Mouse (Mus musculus) embryonic facial prominence, embryonic 10.5 days (tissue): Measurements from ENCODE around the gene Frmd4a. TPM values are rescaled to one million over a fixed set of nuclear protein-coding genes. Genes with fewer than 3 reads are reported as not detected.

ENCODE experiments used
- DNase-seq: peaks from one replicate; pipeline ENCODE4 v3.0.0-alpha.2; 2017; ENCODE audit warnings: low spot score
- H3K27ac ChIP-seq: fragments of 300-500 bp; sonication (generic); replicated peaks from 2 replicates; pipeline ENCODE4 v1.5.1; 2016; ENCODE audit warnings: mild to moderate bottlenecking
- H3K27me3 ChIP-seq: fragments of 300-500 bp; sonication (generic); replicated peaks from 2 replicates; pipeline ENCODE4 v1.6.1; 2016; ENCODE audit warnings: low read depth, mild to moderate bottlenecking; ENCODE audit not compliant: poor library complexity, severe bottlenecking
- H3K36me3 ChIP-seq: fragments of 300-500 bp; sonication (generic); replicated peaks from 2 replicates; pipeline ENCODE4 v1.6.1; 2016; ENCODE audit warnings: mild to moderate bottlenecking, moderate library complexity
- H3K4me1 ChIP-seq: fragments of 300-500 bp; sonication (generic); 2 replicates; pipeline ENCODE4 v1.6.1; 2016
- H3K4me3 ChIP-seq: fragments of 300-500 bp; sonication (generic); 2 replicates; pipeline ENCODE4 v1.5.1; 2016; ENCODE audit warnings: mild to moderate bottlenecking, moderate library complexity
- H3K9me3 ChIP-seq: fragments of 300-500 bp; sonication (generic); 2 replicates; pipeline ENCODE4 v1.6.1; 2016; ENCODE audit warnings: mild to moderate bottlenecking
- WGBS: fragments of 180-500 bp; shearing (Covaris S2); methylation state at CpG from one replicate; pipeline ENCODE4 v1.1.7; 2016; 5-methylcytosine and 5-hydroxymethylcytosine counted together
- polyA plus RNA-seq: library from polyadenylated mRNA; unstranded; fragments of >200 nt; fragmentation: Nextera tagmentation; extraction: Ambion mirVana; gene quantifications from 2 replicates; pipeline ENCODE4 v1.2.1, GENCODE M21; 2016

The Frmd4a gene
- polyA plus RNA-seq, 1 experiment from 2014 or later, result 48.8 TPM

GRCm38 (mm10) chr2:4428407-4428855, 410.9 kb downstream of the Frmd4a start:
- peaks cover 12% of the 10 kb centered on the region for H3K4me1 ChIP-seq
- WGBS, result 71% methylated on average over 7 of the region's 7 CpGs
- no peaks in the 10 kb centered on the region for H3K9me3 ChIP-seq
- no peaks in the 10 kb centered on the region for H3K27me3 ChIP-seq
- no peak overlapping the region for H3K27ac ChIP-seq
- no peak overlapping the region for H3K4me3 ChIP-seq
- peaks cover 34% of the 10 kb centered on the region for H3K36me3 ChIP-seq
- no peak for DNase-seq

GRCm38 (mm10) chr2:4433119-4433518, 415.6 kb downstream of the Frmd4a start:
- Histone ChIP-seq H3K4me1 (peaks cover 26% of the 10 kb centered on the region), H3K27ac (no peak overlapping the region), H3K36me3 (peaks cover 67% of the 10 kb centered on the region), H3K4me3 (no peak overlapping the region), H3K27me3 (no peaks in the 10 kb centered on the region), H3K9me3 (no peaks in the 10 kb centered on the region)
- 49% methylated on average over 4 of the region's 4 CpGs for WGBS
- no peak for DNase-seq

GRCm38 (mm10) chr2:4435051-4435450, 417.5 kb downstream of the Frmd4a start:
- Histone ChIP-seq H3K4me3 (no peak overlapping the region), H3K27me3 (no peaks in the 10 kb centered on the region), H3K36me3 (peaks cover 70% of the 10 kb centered on the region), H3K4me1 (peaks cover 34% of the 10 kb centered on the region), H3K9me3 (no peaks in the 10 kb centered on the region), H3K27ac (no peak overlapping the region)
- no peak for DNase-seq
- 91% methylated on average over 8 of the region's 8 CpGs for WGBS

DNA sequence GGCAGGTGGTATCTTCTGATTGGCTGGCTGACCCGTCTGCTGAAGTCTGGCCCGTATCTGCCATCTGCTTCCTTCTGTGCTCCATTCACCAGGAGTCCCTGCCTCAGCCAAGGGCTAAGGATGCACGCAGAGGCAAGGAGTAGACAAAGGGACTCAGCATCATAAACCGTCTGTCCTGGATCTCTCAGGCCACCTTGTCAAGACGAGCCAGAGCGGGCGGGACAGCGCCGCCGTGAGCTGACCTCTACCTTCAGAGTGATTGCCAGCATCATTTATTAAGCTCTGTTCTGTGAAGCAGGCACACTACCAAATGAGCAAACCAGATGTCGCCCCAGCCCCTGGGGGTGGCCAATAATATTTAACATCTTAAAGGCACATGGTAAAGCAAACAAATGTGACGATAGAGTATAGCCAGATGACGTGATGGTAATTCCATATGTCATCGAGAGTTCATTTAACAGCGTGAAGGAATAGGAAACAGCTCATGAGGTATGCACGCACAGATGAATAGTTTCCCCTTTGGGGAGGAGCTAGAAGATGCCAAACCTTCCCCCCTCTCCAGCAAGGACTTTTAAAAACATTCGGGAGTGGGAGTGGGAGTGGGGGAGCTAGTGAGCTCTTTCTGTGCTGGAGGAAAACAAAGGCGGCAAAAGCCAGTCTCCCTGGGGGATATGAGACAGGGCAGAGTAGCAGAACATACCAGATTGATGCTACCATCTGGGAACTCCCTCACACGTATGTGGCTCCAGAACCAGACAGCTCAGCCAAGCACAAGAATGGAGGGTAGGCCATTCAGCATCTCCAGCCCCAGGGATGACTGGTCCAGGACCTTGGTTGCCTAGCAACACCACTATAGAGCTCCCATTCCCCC, 419.1 kb downstream of the Frmd4a start:
- H3K27me3 ChIP-seq, result no peaks in the 10 kb centered on the region
- no peak overlapping the region for H3K4me3 ChIP-seq
- no peaks in the 10 kb centered on the region for H3K9me3 ChIP-seq
- WGBS, result 79% methylated on average over 19 of the region's 19 CpGs
- peaks cover 41% of the 10 kb centered on the region for H3K4me1 ChIP-seq
- no peak for DNase-seq
- peaks cover 63% of the 10 kb centered on the region for H3K36me3 ChIP-seq
- H3K27ac ChIP-seq, result peak overlapping the region; percentile 63

DNA sequence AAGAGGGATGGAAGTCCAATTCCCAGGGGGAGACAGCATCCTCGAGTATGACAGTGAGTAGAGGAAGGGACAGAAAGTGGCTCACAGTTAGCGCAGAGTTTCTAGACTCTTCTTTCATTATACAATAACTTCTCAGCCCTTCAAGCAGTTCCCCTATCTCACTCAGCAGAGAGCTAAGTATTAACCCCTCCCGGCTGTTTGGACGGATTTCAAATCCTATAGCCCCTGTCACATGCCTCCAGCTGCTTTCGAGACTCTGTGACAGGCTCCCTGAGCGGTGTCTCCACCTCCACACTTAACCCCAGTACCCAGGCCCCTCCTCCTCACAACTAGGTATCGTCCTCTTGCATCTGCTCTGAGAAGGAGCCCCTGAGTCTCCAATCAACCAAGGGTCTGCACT, 421.2 kb downstream of the Frmd4a start:
- Histone ChIP-seq H3K27me3 (no peaks in the 10 kb centered on the region), H3K27ac (no peak overlapping the region), H3K4me1 (peaks cover 26% of the 10 kb centered on the region), H3K9me3 (no peaks in the 10 kb centered on the region), H3K4me3 (no peak overlapping the region), H3K36me3 (peaks cover 46% of the 10 kb centered on the region)
- no peak for DNase-seq
- WGBS, result 69% methylated on average over 7 of the region's 7 CpGs

DNA sequence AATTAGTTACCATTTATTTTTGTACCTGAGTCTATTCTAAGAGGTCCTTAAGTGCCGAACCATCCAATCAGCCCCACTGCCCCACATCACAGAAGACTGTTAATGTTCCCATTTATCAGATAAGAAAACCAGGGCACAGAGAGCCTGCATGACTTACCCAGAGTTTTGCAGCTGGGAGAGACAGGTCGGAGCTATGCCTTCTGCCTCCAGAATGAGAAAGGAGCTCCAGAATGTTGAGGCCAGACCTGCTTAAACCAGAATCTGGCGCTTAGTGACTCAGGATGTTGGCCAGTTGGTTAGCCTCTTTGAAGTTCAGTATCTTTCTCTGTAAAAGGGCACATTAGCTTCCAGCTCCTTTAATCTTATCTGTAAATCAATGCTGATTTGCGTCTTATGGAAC, 422.4 kb downstream of the Frmd4a start:
- Histone ChIP-seq H3K36me3 (peaks cover 39% of the 10 kb centered on the region), H3K4me3 (no peak overlapping the region), H3K27ac (no peak overlapping the region), H3K4me1 (peaks cover 25% of the 10 kb centered on the region), H3K9me3 (no peaks in the 10 kb centered on the region), H3K27me3 (no peaks in the 10 kb centered on the region)
- WGBS, result 87% methylated on average over 4 of the region's 4 CpGs
- no peak for DNase-seq

GRCm38 (mm10) chr2:4441840-4442239, 424.3 kb downstream of the Frmd4a start:
- Histone ChIP-seq H3K27ac (no peak overlapping the region), H3K36me3 (peaks cover 32% of the 10 kb centered on the region), H3K9me3 (no peaks in the 10 kb centered on the region), H3K27me3 (no peaks in the 10 kb centered on the region), H3K4me1 (peaks cover 18% of the 10 kb centered on the region), H3K4me3 (no peak overlapping the region)
- 90% methylated on average over 4 of the region's 4 CpGs for WGBS
- no peak for DNase-seq

DNA sequence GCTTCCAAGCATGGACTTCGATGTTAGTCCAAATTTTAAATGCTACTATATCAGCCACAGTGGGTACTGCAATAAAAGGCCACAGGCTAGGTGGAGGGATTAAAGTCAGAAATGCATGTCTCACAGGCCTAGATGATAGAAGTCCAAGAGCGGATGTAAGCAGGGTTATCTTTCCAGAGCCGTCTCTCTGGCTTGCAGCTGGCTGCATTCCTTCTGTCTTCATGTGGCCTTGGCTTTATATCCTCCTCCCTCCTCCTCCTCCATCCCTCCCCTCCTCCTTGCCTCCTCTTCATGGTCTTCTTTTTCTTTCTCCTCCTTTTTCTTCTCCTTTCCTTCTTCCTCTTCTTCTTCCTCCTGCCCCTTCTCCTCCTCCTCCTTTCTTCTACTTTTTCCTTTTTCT, 427.2 kb downstream of the Frmd4a start:
- 91% methylated on average over 3 of the region's 3 CpGs for WGBS
- Histone ChIP-seq H3K4me3 (no peak overlapping the region), H3K27me3 (no peaks in the 10 kb centered on the region), H3K27ac (no peak overlapping the region), H3K4me1 (peaks cover 8% of the 10 kb centered on the region), H3K36me3 (peaks cover 20% of the 10 kb centered on the region), H3K9me3 (no peaks in the 10 kb centered on the region)
- no peak for DNase-seq

GRCm38 (mm10) chr2:4445629-4446400, 428.3 kb downstream of the Frmd4a start:
- H3K4me3 ChIP-seq, result no peak overlapping the region
- WGBS, result 90% methylated on average over 10 of the region's 10 CpGs
- peaks cover 8% of the 10 kb centered on the region for H3K4me1 ChIP-seq
- no peak for DNase-seq
- no peaks in the 10 kb centered on the region for H3K27me3 ChIP-seq
- H3K27ac ChIP-seq, result no peak overlapping the region
- H3K9me3 ChIP-seq, result no peaks in the 10 kb centered on the region
- peaks cover 21% of the 10 kb centered on the region for H3K36me3 ChIP-seq

GRCm38 (mm10) chr2:4449860-4450480, 432.5 kb downstream of the Frmd4a start:
- peaks cover 32% of the 10 kb centered on the region for H3K36me3 ChIP-seq

DNA sequence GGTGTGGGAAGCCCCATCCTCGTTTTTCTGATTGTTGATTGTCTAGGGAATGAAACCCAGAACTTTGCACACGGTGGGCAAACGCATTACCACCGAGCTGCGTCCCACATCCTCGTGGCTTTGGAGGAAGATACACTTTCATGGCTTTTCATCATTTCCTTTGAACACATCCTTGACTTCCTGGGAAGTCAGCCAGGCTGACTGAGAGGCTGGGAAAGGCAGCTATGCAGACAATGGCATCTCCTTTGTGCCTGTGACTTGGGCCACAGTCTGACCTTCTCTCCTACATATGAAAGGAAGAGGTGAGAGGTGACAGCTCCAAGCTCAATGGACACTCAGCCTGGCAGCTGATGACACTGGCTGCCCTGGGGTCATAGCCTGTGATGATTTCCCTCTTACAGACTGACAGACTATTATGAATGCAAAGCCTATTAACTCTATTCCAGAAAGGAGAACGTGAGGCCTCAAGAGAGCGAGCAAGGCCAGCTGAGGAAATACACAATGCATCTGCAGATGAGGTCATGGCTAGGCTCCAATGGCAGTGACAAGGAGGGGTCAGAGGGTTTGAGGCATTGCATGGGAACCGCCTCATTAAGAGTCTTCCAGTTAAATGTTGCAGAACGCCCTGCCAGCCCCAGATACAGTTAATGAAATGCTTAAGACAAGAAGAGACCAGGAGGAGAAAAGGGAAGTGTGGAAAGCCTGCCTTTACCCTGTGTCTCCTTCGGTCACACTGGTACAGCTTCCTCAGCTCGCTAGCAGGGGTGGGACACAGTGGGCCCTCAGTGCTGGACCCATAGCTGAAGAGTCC, 435.3 kb downstream of the Frmd4a start:
- Histone ChIP-seq H3K4me1 (peaks cover 39% of the 10 kb centered on the region), H3K4me3 (no peak overlapping the region), H3K36me3 (peaks cover 30% of the 10 kb centered on the region), H3K9me3 (no peaks in the 10 kb centered on the region), H3K27me3 (no peaks in the 10 kb centered on the region), H3K27ac (peak overlapping the region; percentile 44; the same call in 1 of the 2 replicates)
- WGBS, result 63% methylated on average over 12 of the region's 12 CpGs
- DNase-seq, result peak; percentile 38

More at GRCm38 (mm10) chr2:4449860-4450480, 432.5 kb downstream of the Frmd4a start:
- Histone ChIP-seq H3K27me3 (no peaks in the 10 kb centered on the region), H3K4me3 (no peak overlapping the region), H3K4me1 (peaks cover 32% of the 10 kb centered on the region), H3K27ac (no peak overlapping the region), H3K9me3 (no peaks in the 10 kb centered on the region)
- DNase-seq, result no peak
- 89% methylated on average over 12 of the region's 12 CpGs for WGBS
